Mouse (Mus musculus) megakaryocyte progenitor cell, adult 5-6 weeks (primary cell): ENCODE results near the gene Olfr91. TPM values are rescaled to one million over a fixed set of nuclear protein-coding genes. Genes with fewer than 3 reads are reported as not detected.

ENCODE experiments used
- ATAC-seq: replicated peaks from 2 replicates; pipeline ENCODE4 v1.8.0; 2016; ENCODE audit warnings: mild to moderate bottlenecking, moderate TSS enrichment, inconsistent platforms; ENCODE audit not compliant: poor library complexity
- total RNA-seq, 2 experiments: library from RNA; stranded (forward) in 1 of 2; stranded (reverse) in 1 of 2; fragments of 157-497, 149-512 nt in 1 of 2; fragments of 200-1000 nt in 1 of 2; gene quantifications; 2 replicates each; pipeline versions ENCODE4 v1.2.3 to v1.2.4; 2015 to 2017

Olfr91 gene
- total RNA-seq, 2 experiments from 2014 or later = not detected

- no peak for ATAC-seq
Observed at GRCm38 (mm10) chr17:37062101-37062641, 35.9 kb downstream of the Olfr91 start.

- ATAC-seq = no peak
Observed at GRCm38 (mm10) chr17:37061435-37061834, 36.6 kb downstream of the Olfr91 start.

GRCm38 (mm10) chr17:37056957-37057356 lies 41.1 kb downstream of the Olfr91 start:
- no peak for ATAC-seq

GRCm38 (mm10) chr17:37051745-37052144 lies 46.3 kb downstream of the Olfr91 start:
- peak; percentile 56 for ATAC-seq

GRCm38 (mm10) chr17:37050876-37051275 lies 47.2 kb downstream of the Olfr91 start:
- no peak for ATAC-seq

- peak; percentile 12; the same call in 1 of the 2 replicates for ATAC-seq
Observed at GRCm38 (mm10) chr17:37050399-37050798, 47.7 kb downstream of the Olfr91 start.

GRCm38 (mm10) chr17:37049570-37050310 lies 48.3 kb downstream of the Olfr91 start:
- ATAC-seq = peak; percentile 40

- no peak for ATAC-seq
Observed at GRCm38 (mm10) chr17:37048383-37048782, 49.7 kb downstream of the Olfr91 start.

GRCm38 (mm10) chr17:37047981-37048380 lies 50.1 kb downstream of the Olfr91 start:
- ATAC-seq = 0 out of 2 replicates have a peak, but pooled peaks have one; percentile 12

- no peak for ATAC-seq
Observed at GRCm38 (mm10) chr17:37047332-37047976, 50.6 kb downstream of the Olfr91 start.

GRCm38 (mm10) chr17:37046312-37047112 lies 51.6 kb downstream of the Olfr91 start:
- ATAC-seq = 0 out of 2 replicates have a peak, but pooled peaks have one; percentile 7

GRCm38 (mm10) chr17:37045611-37046311 lies 52.3 kb downstream of the Olfr91 start, which contains the start of gene Gabbr1:
Gabbr1 (plus strand) TSS chr17:37045966.
- ATAC-seq = peak; percentile 47

- peak; percentile 70 for ATAC-seq
Observed at GRCm38 (mm10) chr17:37044651-37045244, 53.3 kb downstream of the Olfr91 start.

Other genes with a start within 250 kb of the Olfr91 start
- not detected in 2 replicates for gene Trim15, start 231.1 kb downstream of the Olfr91 start, total RNA-seq (2015)
- gene Trim15, start 231.1 kb downstream of the Olfr91 start, total RNA-seq (2017) = not detected in 2 replicates
- gene Trim10, start 228.7 kb downstream of the Olfr91 start, total RNA-seq (2015) = 0.24 and 1.8 TPM in 2 replicates
- gene Trim10, start 228.7 kb downstream of the Olfr91 start, total RNA-seq (2017) = 1.1 and 2.3 TPM in 2 replicates
- not detected in 2 replicates for gene Trim40, start 208.2 kb downstream of the Olfr91 start, total RNA-seq (2015)
- gene Trim40, start 208.2 kb downstream of the Olfr91 start, total RNA-seq (2017) = not detected in 2 replicates
- not detected in 2 replicates for gene Trim31, start 200.2 kb downstream of the Olfr91 start, total RNA-seq (2015)
- gene Trim31, start 200.2 kb downstream of the Olfr91 start, total RNA-seq (2017) = not detected in 2 replicates
- gene Rnf39, start 155.4 kb downstream of the Olfr91 start, total RNA-seq (2015) = not detected in 2 replicates
- not detected in 2 replicates for gene Rnf39, start 155.4 kb downstream of the Olfr91 start, total RNA-seq (2017)
- 82.1 and 83.5 TPM in 2 replicates for gene Ppp1r11, start 146.5 kb downstream of the Olfr91 start, total RNA-seq (2015)
- 57.1 and 87.6 TPM in 2 replicates for gene Ppp1r11, start 146.5 kb downstream of the Olfr91 start, total RNA-seq (2017)
- 105 and 108 TPM in 2 replicates for gene Znrd1, start 139.7 kb downstream of the Olfr91 start, total RNA-seq (2015)
- 37.2 and 53.9 TPM in 2 replicates for gene Znrd1, start 139.7 kb downstream of the Olfr91 start, total RNA-seq (2017)
- 3.3 and 5.5 TPM in 2 replicates for gene Znrd1as, start 139.7 kb downstream of the Olfr91 start, total RNA-seq (2015)
- gene Znrd1as, start 139.7 kb downstream of the Olfr91 start, total RNA-seq (2017) = 6.2 and 8.6 TPM in 2 replicates
- not detected in 2 replicates for gene 2410137M14Rik, start 117.0 kb downstream of the Olfr91 start, total RNA-seq (2015)
- gene 2410137M14Rik, start 117.0 kb downstream of the Olfr91 start, total RNA-seq (2017) = not detected in 2 replicates
- not detected in 2 replicates for gene H2-M5, start 108.7 kb downstream of the Olfr91 start, total RNA-seq (2015)
- not detected in 2 replicates for gene H2-M5, start 108.7 kb downstream of the Olfr91 start, total RNA-seq (2017)
- 0.22 TPM in 1 of 2 replicates, not detected in the other for gene Zfp57, start 97.1 kb downstream of the Olfr91 start, total RNA-seq (2015)
- gene Zfp57, start 97.1 kb downstream of the Olfr91 start, total RNA-seq (2017) = 0.25 TPM in 1 of 2 replicates, not detected in the other
- not detected in 2 replicates for gene Mog, start 74.9 kb downstream of the Olfr91 start, total RNA-seq (2015)
- gene Mog, start 74.9 kb downstream of the Olfr91 start, total RNA-seq (2017) = not detected in 2 replicates
- gene Gabbr1, start 52.3 kb downstream of the Olfr91 start, total RNA-seq (2015) = 2.6 and 4.3 TPM in 2 replicates
- gene Gabbr1, start 52.3 kb downstream of the Olfr91 start, total RNA-seq (2017) = 0.25 and 0.91 TPM in 2 replicates
- gene Olfr90, start 9.8 kb downstream of the Olfr91 start, total RNA-seq (2015) = not detected in 2 replicates
- gene Olfr90, start 9.8 kb downstream of the Olfr91 start, total RNA-seq (2017) = not detected in 2 replicates
- not detected in 2 replicates for gene Olfr92, start 21.8 kb upstream of the Olfr91 start, total RNA-seq (2015)
- not detected in 2 replicates for gene Olfr92, start 21.8 kb upstream of the Olfr91 start, total RNA-seq (2017)
- gene Olfr93, start 63.2 kb upstream of the Olfr91 start, total RNA-seq (2015) = not detected in 2 replicates
- not detected in 2 replicates for gene Olfr93, start 63.2 kb upstream of the Olfr91 start, total RNA-seq (2017)
- 0.22 TPM in 1 of 2 replicates, not detected in the other for gene Ubd, start 95.6 kb upstream of the Olfr91 start, total RNA-seq (2015)
- gene Ubd, start 95.6 kb upstream of the Olfr91 start, total RNA-seq (2017) = 0.27 TPM in 1 of 2 replicates, not detected in the other
- gene Olfr94, start 102.7 kb upstream of the Olfr91 start, total RNA-seq (2015) = not detected in 2 replicates
- gene Olfr94, start 102.7 kb upstream of the Olfr91 start, total RNA-seq (2017) = not detected in 2 replicates
- not detected in 2 replicates for gene Olfr95, start 114.8 kb upstream of the Olfr91 start, total RNA-seq (2015)
- gene Olfr95, start 114.8 kb upstream of the Olfr91 start, total RNA-seq (2017) = not detected in 2 replicates
- gene Olfr96, start 121.9 kb upstream of the Olfr91 start, total RNA-seq (2015) = not detected in 2 replicates
- gene Olfr96, start 121.9 kb upstream of the Olfr91 start, total RNA-seq (2017) = not detected in 2 replicates
- not detected in 2 replicates for gene Olfr97, start 139.1 kb upstream of the Olfr91 start, total RNA-seq (2015)
- gene Olfr97, start 139.1 kb upstream of the Olfr91 start, total RNA-seq (2017) = not detected in 2 replicates
- gene Olfr98, start 165.5 kb upstream of the Olfr91 start, total RNA-seq (2015) = not detected in 2 replicates
- gene Olfr98, start 165.5 kb upstream of the Olfr91 start, total RNA-seq (2017) = not detected in 2 replicates
- gene H2-M3, start 171.9 kb upstream of the Olfr91 start, total RNA-seq (2015) = 11.0 and 11.6 TPM in 2 replicates
- gene H2-M3, start 171.9 kb upstream of the Olfr91 start, total RNA-seq (2017) = 23.5 and 27.3 TPM in 2 replicates
- not detected in 2 replicates for gene Olfr99, start 185.2 kb upstream of the Olfr91 start, total RNA-seq (2015)
- gene Olfr99, start 185.2 kb upstream of the Olfr91 start, total RNA-seq (2017) = not detected in 2 replicates
- not detected in 2 replicates for gene Olfr101, start 206.0 kb upstream of the Olfr91 start, total RNA-seq (2015)
- not detected in 2 replicates for gene Olfr101, start 206.0 kb upstream of the Olfr91 start, total RNA-seq (2017)
- not detected in 2 replicates for gene Olfr102, start 218.8 kb upstream of the Olfr91 start, total RNA-seq (2015)
- not detected in 2 replicates for gene Olfr102, start 218.8 kb upstream of the Olfr91 start, total RNA-seq (2017)
- gene Olfr103, start 241.4 kb upstream of the Olfr91 start, total RNA-seq (2015) = not detected in 2 replicates
- not detected in 2 replicates for gene Olfr103, start 241.4 kb upstream of the Olfr91 start, total RNA-seq (2017)